Mouse (Mus musculus) kidney, postnatal 14 days (tissue): Measurements from ENCODE around the gene Cerkl.

ENCODE experiments used
- DNase-seq: peaks from one replicate; pipeline ENCODE4 v3.0.0; 2022; ENCODE audit warnings: mixed read lengths

The Cerkl gene

GRCm38 (mm10) chr2:79371326-79372153 is 85.0 kb downstream of the Cerkl start:
- DNase-seq, result no peak

DNA sequence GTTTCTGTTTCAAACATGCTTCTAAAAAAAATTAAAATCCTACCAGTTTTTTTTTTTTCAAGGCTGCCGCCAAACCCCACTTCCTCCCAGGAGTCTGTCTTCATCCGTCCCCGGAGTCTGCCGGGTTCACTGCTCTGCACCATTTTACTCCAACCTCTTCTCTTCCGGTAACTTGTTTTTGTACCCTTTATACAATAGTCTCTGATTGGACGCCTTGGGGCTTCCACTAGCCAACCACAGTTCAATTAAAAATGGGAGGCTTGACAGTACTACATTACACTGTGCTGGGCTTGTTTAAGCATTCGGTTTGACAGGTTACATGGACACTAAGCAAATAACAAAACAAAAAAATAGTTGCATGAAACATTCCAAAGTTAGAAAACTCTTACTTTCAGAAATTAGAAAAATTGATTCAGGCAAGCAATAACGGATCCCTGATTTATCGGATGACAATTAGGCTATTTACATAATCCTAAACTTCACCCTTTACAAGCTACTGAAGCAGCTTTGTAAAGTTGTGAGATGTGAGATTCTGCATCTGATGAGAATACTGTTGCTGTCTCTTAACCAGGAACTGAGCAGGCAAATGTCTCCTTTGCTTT is 85.8 kb downstream of the Cerkl start:
- DNase-seq, result peak; percentile 17

- DNase-seq, result no peak
Measured at GRCm38 (mm10) chr2:79369905-79370304, 86.7 kb downstream of the Cerkl start.

GRCm38 (mm10) chr2:79369061-79369524 is 87.5 kb downstream of the Cerkl start:
- DNase-seq, result no peak

- no peak for DNase-seq
Measured at GRCm38 (mm10) chr2:79368661-79369060, 87.9 kb downstream of the Cerkl start.

DNA sequence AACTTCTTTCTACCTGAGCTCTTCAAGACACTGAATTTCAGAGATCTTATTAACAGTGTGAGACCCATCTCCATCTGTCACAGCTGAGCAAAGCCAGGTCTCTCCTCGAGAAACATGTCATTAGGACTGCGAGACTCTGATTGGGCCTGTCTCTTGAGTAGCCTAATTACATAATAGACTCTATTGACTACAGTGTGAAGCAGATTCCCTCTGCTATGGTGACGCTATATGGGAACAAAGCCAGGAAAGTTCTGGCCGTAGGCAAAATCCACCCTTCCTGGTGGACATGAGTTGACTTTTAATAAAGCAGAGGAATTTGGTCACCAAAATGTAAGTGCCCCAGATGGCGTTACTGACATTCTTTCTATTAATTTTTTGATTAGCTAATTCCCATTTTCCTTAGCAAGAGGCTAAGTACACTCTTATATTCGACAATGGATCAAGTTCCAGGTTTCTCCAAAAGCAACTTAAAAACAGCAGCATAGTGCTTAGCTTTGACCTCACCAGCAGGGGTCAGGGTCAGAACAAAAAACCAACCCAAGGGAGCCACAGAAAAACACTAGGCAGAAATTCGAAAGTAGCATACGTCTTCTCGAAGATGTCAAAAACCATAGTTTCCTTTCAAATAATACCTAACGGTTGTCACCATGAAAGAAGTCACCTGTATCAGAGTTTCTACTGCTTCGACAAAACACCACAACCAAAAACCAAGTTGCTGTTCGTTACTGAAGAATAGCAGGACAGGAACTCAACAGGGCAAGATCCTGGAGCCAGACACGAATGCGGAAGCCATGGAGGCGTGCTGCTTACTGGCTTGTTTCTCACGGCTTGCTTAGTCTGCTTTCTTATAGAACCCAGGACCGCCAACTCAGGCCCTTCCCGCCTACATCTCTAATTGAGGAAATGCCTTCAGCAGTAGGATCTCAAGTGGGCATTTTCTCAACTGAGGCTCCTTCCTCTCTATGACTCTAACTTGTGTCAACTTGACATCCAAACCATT is 88.8 kb downstream of the Cerkl start:
- DNase-seq, result no peak

DNA sequence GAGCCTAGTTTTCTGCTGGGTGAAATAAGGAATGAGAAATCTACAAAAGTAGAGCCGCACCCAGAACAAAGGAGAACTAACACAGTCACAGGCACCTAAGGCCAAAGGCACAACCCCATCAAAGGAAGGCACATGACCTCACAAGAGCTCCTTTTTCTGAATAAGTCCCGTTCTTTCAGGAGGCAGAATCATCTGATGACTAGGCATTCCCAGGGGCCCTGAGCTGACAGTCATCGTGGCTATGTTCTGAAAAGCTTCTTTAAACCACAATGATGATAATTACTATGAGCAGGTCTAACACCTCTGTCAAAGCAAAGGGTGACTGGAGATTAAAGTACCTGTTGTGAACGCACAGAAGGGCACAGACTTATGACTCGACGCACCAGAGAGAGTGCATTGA is 92.7 kb downstream of the Cerkl start:
- DNase-seq, result no peak

DNA sequence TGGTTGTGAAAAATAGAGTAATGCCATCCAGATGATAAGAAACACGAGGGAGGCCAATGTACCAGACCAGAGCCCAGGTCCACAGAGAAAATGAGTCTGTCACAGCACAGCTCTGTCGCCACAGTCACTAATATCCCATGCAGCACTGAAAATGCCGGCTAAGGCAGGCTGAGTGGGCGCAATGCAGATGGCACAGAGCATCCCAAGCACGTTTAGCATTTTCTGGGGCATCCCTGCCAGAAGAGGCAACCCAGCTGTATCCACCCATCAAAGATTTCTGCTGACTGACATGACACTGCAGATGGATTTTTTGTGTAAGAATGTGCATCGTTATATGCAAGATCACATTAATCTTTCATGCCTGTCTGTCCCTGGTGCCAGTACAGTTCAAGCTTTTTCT is 94.6 kb downstream of the Cerkl start:
- DNase-seq, result no peak

DNA sequence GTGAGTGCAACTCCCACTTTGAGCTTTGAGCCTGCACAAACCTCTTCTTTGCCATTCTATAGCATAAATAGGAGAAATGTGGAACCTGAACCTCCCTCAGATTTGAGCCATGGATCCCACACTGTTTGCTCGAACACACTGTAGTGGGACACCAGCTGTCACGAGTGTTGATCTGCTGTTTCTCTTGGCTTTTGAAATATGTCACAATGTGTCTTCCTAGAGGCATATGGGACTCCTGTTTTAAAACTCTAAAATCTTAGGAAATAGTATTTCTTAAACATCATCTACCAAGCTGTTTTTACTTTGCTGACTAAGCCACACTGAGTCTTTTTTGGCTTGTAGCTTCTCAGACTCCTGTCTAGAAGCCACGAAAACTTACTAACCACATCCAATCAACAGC is 98.8 kb downstream of the Cerkl start:
- DNase-seq, result no peak

GRCm38 (mm10) chr2:79354773-79355172 is 101.8 kb downstream of the Cerkl start:
- no peak for DNase-seq

DNA sequence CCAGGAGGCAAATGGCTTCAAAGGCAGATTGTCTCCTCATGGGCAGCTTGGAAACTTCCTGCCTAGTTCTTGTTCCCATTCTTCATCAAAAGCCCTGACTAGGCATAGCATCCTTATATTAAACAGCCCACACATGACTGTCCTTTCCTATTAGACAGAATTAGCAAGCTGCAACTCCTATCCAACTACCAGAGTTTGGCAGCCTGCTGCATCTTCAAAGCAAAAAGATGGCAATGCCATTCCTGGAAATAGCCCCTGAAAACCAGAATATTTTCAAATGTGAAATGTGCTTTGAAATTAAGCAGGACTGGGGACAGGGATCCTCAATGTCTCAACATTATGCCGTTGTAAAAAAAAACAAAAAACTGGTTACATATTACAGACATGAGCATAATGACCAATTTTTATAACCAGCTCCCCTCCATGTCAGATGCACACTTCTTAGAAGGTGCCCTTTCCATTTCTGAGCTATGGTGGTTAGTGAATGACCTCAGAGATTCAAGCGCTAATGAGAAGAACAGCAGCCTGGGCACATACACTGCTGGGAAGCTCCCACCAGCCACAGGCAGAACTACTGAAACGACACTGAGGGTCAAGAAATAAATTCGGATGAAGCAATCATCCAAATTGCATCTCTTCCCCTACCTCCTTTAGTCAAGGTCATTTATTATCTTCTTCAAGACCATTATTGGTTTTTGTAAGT is 104.3 kb downstream of the Cerkl start:
- no peak for DNase-seq

GRCm38 (mm10) chr2:79351179-79352099 is 105.1 kb downstream of the Cerkl start:
- DNase-seq, result no peak

DNA sequence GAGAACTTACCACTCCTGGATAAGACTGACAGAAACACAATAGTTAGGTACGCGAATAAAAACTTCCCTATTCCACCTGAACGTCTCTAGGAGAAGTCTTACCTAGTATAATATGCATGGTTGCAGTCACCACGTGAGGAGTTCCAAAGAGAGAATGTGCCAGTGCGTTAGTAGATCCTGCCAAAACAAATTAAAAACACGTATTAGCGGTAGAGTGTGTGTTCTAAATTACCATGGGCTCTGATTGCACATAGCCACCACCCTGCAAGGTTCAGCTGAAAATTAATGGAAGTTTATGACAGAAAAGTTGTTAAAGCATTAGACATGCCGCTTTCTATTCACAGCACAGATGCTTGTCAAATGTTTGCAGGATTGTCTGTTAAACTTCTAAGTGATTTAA is 113.5 kb downstream of the Cerkl start:
- no peak for DNase-seq

GRCm38 (mm10) chr2:79339003-79339402 is 117.6 kb downstream of the Cerkl start:
- DNase-seq, result no peak

DNA sequence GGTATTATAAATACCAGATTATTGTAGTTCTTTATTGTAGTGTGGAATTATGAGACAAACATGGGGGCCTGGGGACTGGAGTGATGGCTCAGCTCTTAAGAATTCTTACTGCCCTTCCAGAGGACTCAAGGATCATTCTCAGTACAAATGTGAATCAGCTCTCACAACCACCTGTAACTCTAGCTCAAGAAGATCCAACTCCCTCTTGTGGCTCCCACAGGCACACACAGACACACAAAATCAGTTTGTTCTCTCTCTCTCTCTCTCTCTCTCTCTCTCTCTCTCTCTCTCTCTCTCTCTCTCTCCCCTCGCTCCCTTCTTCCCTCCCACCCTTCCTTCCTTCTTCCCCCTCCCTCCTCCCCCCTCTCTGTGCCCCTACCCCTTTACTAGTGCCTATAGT is 120.4 kb downstream of the Cerkl start:
- DNase-seq, result no peak

- DNase-seq, result no peak
Measured at GRCm38 (mm10) chr2:79334661-79335060, 121.9 kb downstream of the Cerkl start.

- no peak for DNase-seq
Measured at GRCm38 (mm10) chr2:79328079-79328478, 128.5 kb downstream of the Cerkl start.

GRCm38 (mm10) chr2:79316182-79316880 is 140.3 kb downstream of the Cerkl start:
- DNase-seq, result no peak

- no peak for DNase-seq
Measured at GRCm38 (mm10) chr2:79315108-79315507, 141.5 kb downstream of the Cerkl start.

DNA sequence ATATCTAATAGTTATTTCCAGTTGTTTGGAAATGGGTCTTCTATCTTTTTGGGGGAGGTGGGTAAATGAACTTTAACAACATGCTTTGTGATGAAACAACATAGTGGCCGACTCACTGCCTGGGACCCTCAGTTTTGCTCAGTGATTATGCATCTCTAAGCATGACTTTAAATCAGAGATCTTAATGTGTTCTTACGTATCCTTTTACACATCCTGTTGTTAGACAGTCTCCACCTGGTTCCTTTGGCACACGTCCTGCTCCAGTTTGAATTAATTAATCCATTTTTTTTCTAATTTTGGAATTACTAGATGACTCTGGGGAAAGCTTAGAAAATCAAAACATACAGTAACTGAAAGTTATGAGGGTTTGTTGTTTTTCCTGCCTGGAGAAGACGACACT is 144.1 kb downstream of the Cerkl start:
- no peak for DNase-seq
